Mouse (Mus musculus) cerebellum, postnatal 14 days (tissue): ENCODE measurements at regions not wholly inside any gene's neighbourhood (a gene's known extent, or its start where the extent isn't known, plus 50 kb on each side); places are given as distances from the start of the nearest gene placed in this dataset.
"Not testable (repeated sequence)": the region's sequence is repeated elsewhere in the genome, so short reads cannot be mapped to it uniquely, and the experiment has no call there.

Experiments used
- DNase-seq, 2 experiments: peaks; one replicate each; pipeline ENCODE4 v3.0.0; 2021; ENCODE audit warnings: mixed read lengths in 2 of 2

GRCm38 (mm10) chr16:49430296-49430695 lies 268.7 kb upstream of the Ift57 start:
- no peak for DNase-seq

- no peak for DNase-seq
These were observed 267.1 kb upstream of the Ift57 start for GRCm38 (mm10) chr16:49431902-49432301.

DNA sequence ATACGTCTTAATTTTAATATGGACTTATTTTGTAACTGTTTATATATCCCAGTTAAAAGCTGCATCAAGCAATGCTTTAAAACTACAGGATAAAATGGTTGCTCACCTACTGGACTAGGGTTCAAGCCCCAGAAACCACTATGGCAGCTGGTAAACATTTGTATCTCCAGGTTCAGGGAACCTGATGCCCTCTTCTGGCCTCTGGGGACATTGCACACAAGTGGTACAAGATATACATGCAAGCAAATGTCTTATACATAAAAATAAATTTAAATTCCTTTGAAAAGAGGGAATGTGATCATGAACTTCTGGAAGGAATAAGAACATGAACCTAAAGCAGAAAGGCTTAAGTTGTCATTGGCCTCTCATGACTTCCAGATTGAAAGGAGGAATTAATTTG lies 257.8 kb upstream of the Ift57 start:
- DNase-seq = peak; percentile 14 to 37

DNA sequence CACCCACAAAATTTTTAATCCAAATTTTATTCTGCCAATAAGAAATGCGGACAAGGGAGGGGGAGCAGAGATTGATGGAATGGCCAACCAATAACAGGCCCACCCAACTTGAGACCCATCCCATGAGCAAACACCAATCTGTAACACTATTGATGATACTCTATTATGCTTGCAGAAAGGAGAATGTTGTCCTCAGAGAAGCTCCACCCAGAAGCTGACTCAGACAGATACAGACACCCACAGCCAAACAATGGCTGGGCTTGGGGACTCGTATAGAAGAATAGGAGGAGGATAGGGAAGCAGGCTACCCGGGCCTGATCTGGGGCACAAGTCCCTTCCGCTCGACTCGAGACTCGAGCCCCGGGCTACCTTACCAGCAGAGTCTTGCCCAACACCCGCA lies 251.7 kb upstream of the Ift57 start:
- not testable (repeated sequence) for DNase-seq

GRCm38 (mm10) chr16:49493881-49494280 lies 205.2 kb upstream of the Ift57 start:
- no peak for DNase-seq

DNA sequence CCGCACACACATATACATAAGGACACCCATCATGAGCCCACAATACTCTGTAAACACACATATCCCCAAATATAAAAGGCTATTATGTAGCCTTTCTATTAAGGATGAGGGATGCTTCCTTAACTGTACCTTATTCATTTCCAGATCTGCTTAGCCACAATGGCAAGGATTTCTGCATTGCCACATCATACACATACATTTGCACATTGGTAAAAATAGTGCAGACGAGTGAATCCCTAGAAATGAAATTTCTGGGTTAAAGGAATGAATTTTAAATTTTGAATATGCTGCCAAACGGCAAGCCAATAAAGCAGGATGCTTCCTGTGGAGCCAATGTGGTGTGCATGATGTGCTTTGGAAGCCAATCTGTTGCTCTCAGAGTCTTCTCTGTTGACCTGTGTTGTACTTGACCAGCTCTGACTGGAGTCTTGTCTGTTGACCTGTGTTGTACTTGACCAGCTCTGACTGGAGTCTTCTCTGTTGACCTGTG lies 201.5 kb upstream of the Ift57 start:
- no peak for DNase-seq

GRCm38 (mm10) chr16:49500818-49501217 lies 198.2 kb upstream of the Ift57 start:
- DNase-seq = peak; percentile 55 to 73

DNA sequence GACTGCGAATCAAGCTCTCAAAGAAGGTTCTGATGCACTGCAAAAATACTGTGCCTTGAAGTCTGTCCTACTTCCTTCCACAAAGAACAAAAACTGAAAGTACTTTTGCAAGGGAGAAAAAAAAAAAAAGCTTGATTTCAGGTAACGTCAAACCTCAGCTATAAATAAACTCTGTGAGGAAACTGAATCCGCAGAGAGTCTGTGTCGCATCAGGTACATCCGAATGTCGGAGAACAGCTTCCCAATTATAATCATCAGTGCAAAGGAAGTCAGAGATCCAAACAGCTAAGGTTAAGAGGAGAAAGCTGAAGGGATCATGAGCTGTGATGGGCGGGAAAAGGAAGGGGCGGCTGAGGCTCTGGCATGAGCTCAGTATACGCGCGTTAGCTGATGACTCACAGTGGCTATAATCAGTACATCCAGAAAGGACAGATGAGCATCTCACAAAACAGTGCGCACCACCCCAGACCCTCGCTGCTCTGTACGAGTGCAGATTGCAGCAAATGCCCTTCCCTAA lies 195.1 kb upstream of the Ift57 start:
- DNase-seq = no peak

GRCm38 (mm10) chr16:49504669-49505068 lies 194.4 kb upstream of the Ift57 start:
- DNase-seq = no peak

DNA sequence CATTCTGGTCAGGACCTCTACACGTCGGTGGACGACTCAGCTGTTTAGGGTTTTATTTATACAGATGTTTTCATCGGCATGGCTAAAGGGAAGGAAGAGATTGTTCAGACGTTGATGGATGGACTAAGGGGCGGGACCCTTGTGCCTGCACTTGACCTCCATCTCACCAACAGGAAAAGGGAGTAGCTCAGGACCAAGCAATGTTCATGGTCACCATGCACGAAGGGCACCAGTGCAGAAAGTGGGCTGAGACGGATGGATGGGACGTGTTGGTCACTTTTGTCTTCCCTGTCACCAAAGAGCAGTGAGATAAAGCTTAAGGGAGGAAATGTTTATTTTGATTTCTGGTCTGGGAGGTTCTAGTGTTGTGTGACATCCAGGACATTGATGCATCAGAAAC lies 193.8 kb upstream of the Ift57 start:
- DNase-seq = no peak

DNA sequence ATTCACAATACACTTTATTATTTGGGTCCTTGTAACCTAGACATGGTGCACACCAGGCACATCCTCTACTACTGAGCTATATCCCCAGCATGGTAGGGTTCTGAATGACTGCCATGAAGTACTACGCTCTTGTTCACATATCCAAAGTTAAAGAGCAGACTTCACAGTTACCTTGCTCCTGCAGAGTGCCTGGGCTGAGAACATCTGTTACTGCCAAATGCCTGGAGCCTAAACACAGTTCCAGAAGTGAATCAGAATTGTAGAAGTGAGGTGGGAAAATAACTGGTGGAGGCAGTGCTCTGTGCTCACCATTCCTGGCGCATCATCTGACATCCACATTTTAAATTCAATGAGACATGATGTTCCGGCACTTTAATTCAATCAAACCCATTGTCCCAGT lies 180.2 kb upstream of the Ift57 start:
- DNase-seq = no peak

DNA sequence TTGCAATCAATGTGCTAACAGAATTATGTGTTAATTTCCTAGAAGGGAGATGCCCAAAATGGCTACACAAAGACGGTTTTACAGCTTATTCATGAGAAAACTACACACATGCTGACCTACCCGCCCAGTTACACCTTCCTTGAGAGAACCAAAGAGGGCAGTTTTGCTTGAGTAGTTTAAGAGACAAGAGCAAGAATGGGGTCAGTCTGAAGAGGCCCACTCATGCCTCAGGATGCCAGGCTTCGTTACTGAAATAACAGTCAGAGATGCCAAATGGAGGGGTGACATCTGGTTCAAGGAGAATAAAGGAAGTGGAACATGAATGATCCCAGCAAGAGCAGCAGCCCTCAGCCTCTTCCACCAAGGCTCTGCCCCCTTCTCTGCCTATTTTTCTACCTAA lies 178.6 kb upstream of the Ift57 start:
- DNase-seq = no peak

DNA sequence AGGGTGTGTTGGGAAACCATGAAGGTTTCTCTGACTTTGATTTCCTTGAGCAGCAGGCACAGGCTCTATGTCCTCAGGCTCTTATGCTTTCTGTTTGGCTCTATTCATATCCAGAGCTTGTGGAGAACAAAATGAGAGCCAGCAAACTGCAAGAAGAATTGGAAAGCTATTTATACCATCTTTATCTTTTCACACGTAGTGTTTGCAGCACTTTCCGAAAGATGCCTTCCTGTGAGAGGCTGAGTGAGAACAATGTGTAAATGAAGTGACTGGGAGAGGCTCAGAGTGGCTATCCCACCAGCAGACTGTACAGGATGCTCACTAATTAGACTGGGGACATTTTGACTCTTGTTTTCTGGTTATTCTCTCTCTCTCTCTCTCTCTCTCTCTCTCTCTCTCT lies 177.3 kb upstream of the Ift57 start:
- DNase-seq = no peak

GRCm38 (mm10) chr16:49522576-49522975 lies 176.5 kb upstream of the Ift57 start:
- DNase-seq = no peak

DNA sequence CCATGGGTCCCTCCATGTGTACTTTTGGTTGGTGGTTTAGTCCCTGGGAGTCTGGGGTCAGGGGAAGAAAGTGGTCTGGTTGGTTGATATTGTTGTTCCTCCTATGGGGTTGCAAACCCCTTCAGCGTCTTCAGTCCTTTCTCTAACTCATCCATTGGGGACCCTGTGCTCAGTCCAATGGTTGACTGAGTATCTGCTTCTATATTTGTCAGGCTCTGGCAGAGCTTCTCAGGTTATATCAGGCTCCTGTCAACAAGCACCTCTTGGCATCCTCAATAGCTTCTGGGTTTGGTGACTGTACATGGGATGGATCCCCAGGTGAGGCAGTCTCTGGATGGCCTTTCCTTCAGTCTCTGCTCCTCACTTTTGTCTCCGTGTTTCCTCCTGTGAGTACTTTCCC lies 170.4 kb upstream of the Ift57 start:
- DNase-seq = not testable (repeated sequence)

DNA sequence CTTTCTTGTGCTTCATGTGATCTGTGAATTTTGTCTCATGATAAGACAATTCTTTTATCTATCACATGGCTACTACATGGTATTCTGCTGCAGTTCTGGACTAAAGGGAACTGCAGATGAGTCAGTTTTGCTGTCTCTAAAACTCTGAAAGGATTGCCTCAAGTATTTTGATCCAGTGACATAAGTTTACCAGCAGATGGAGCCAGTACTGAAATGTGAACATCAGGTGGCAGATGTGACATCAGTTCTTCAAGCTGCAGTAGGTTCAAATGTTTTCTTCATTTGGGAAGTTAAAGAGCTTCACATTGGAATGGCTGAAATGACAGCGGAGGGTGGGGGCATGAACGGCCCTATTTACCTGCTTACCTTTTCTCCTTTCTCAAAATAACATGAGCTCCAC lies 170.0 kb upstream of the Ift57 start:
- no peak for DNase-seq

DNA sequence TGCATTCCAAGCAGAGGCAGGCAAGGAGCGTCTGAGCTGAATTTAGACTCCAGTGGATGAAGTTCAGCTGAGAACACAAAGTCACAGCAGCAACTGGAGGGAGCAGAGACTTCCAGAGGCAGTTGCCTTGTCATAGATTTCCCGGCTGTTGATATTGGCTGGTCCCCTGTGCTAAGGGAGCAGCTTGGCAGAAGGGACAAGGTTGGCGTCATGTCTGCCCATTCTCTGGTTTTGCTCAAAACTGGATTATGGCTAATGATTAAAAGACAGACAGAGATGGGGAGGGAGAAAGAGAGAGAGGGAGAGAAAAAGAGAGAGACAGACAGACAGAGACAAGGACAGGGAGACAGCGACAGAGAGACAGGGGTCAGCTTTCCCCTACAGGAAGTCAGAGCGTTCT lies 169.0 kb upstream of the Ift57 start:
- no peak for DNase-seq

DNA sequence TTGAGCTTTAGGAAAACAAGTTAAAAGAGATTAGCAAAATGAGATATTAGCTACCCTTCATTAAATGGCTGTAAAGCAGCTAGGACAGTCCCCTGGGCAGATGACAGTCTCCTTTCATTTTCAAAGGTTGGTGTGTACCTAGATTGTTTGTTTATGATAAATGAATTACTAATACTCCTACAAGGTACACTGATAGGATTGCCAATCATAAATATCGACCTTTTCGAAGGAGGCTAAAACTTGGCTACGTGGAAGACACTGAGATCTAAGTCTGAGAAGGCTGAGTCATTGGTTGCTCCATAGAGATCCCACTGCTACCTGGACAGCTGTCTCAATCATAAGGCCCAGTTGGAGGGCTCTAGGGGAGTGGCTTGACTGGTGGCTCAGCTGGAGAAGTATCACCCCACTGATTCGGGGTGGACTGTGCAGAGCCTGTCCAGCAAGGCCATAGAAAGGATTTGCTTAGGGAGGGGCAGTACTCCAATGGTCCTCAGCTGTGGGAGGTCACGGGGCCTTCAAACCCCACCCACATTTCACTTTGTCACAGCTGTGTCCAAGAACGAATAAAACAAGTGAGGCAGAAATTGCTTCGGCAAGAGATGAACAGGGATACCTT lies 166.9 kb upstream of the Ift57 start:
- DNase-seq = no peak

- peak; percentile 13 to 39 for DNase-seq
These were observed 165.5 kb upstream of the Ift57 start for GRCm38 (mm10) chr16:49533498-49533998.

GRCm38 (mm10) chr16:49550231-49550630 lies 148.8 kb upstream of the Ift57 start:
- no peak for DNase-seq

DNA sequence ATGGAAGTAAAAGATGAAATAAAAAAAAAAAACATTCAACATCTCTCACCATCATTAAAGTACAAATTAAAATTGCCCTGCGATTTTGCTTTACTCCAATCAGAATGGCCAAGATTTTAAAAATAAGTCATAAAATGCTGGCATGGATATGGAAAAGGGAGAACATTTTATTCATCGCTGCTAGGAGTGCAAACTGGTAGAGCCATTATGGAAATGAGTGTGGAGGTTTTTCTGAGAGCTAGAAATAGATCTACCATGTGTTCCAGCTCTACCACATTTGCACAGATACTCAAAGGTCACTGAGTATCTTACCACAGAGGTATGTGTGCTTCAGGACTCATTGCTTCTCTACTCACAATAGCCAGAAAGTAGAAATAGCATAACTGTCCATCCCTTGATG lies 129.0 kb upstream of the Ift57 start:
- DNase-seq = no peak

DNA sequence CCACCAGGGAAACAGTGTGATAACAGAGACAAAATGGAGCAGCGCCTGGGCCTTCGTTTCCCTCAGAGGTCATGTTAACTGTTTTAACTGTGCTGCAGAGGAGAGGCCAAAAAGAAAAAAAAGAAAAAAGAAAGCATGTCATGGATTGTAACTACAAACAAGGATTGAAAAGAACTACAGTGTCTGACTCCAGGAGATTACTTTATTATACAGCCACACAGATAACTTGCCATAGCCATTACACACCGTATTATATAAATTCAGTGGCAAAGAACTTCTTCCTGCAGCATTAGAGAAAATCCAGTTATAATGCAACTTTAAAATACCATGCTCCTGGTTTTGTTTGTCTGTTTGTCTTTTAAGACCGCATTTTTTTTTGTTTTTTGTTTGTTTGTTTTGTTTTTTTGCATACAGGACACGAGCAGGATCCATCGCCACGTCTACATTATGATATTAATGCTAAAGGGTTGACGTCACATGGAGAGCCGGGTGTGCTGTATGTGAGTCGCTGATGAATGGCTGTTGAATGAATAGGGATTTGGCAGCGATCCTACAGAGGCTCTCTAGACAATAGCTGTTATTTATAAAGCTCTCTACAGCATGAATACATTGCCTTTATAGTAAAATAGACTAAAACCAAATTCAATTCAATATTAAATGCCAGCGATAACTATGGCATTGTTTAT lies 126.4 kb upstream of the Ift57 start:
- no peak for DNase-seq

GRCm38 (mm10) chr16:49573171-49573517 lies 125.9 kb upstream of the Ift57 start:
- DNase-seq = no peak

DNA sequence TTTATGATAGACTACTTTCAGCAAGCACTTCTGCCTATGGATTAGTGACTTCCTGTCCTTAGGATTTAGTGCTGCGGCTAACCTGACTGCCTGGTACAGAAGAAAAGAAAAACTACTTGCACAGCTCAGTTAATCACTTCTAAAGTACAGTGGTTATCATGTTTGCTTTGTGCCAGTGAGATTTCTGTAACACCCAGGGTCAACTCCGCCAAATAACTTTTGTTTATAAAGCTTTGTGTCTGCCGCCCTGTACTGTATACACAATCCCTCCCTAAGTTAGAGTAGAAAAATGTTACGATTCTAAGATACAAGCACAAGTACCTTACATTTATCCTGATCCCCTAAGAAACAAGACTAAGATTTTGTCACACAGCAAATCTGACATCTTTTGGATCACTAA lies 120.1 kb upstream of the Ift57 start:
- no peak for DNase-seq
